Mouse (Mus musculus) ES-E14 (cell line): ENCODE data around the gene Anln.

Experiments used
- CHD2 ChIP-seq: IDR thresholded peaks from 2 replicates; pipeline ENCODE4 v1.6.1; 2014; ENCODE audit warnings: mild to moderate bottlenecking, low read depth, low read length, inconsistent platforms
- MAFK ChIP-seq: IDR thresholded peaks from 2 replicates; pipeline ENCODE4 v1.6.1; 2014; ENCODE audit warnings: mild to moderate bottlenecking, low read depth, low read length, inconsistent platforms; ENCODE audit not compliant: insufficient read depth
- ZC3H11A ChIP-seq: IDR thresholded peaks from 2 replicates; pipeline ENCODE4 v1.6.1; 2012; ENCODE audit warnings: low read depth, mild to moderate bottlenecking, inconsistent platforms, low read length, borderline replicate concordance
- ZNF384 ChIP-seq: IDR thresholded peaks from 2 replicates; pipeline ENCODE4 v1.6.1; 2012; ENCODE audit warnings: low read depth, low read length, inconsistent platforms

GRCm38 (mm10) chr9:22389736-22390245 lies 803 bp upstream of the Anln start:
- no peak for TF ChIP-seq ZNF384
- no peak for TF ChIP-seq MAFK
- no peak for TF ChIP-seq ZC3H11A
- no peak for TF ChIP-seq CHD2
